Mouse (Mus musculus): ENCODE data around the gene Shoc2. TPM values are rescaled to one million over a fixed set of nuclear protein-coding genes. Genes with fewer than 3 reads are reported as not detected.

Shoc2 gene
- total RNA-seq, 2 experiments from 2014 or later = 58.6 to 59.2 TPM

DNA sequence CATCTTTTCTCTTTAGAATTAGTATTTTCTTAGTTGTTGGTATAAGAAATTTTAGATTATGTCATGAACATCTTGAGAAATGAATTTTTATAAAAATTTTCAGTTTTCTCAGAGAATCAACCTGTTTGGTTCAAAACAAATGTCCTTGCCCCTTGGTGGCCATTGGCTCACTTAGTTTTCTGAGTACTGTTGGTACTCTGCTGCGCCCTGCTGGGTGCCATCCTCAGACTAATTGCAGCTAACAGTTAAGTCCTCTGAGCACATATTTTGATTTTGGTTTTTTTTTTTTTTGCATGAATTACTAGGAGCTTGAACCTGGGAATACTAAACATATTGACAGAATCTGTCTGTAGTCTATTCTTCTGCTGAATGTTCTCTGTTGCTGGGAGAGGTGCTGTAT lies 39.2 kb downstream of the Shoc2 start:
- no peak for DNase-seq (ENCODE audit: extremely low spot score in 1 of 2, low spot score in 2 of 2)
- intact Hi-C loops (cut with DNase I) = no loop called here

DNA sequence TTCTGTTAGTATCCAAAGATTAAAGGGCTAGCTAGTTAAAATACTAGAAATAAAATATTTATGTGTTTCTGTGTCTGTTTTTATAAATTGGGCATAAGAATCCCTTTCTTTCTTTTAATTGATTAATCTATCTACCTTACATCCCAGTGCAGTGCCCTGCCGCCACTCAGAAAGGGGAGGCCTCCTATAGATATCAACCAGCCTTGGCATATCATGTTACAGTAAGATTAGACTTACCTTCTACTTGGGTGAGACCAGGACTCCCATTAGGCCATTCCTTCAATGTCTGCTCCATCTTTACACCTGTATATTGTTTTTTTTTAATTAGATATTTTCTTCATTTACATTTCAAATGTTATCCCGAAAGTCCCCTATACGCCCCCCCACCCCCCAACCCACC lies 40.5 kb downstream of the Shoc2 start:
- no peak for DNase-seq (ENCODE audit: extremely low spot score in 1 of 2, low spot score in 2 of 2)
- intact Hi-C loops (cut with DNase I) = no loop called here

GRCm38 (mm10) chr19:53990538-53990937 lies 46.4 kb downstream of the Shoc2 start:
- intact Hi-C loops (cut with DNase I) = no loop called here

GRCm38 (mm10) chr19:53993860-53994259 lies 49.8 kb downstream of the Shoc2 start:
- no peak for DNase-seq (ENCODE audit: extremely low spot score in 1 of 2, low spot score in 2 of 2)
- intact Hi-C loops (cut with DNase I) = no loop called here

More at GRCm38 (mm10) chr19:53990538-53990937, 46.4 kb downstream of the Shoc2 start:
- no peak for DNase-seq (ENCODE audit: extremely low spot score in 1 of 2, low spot score in 2 of 2)

DNA sequence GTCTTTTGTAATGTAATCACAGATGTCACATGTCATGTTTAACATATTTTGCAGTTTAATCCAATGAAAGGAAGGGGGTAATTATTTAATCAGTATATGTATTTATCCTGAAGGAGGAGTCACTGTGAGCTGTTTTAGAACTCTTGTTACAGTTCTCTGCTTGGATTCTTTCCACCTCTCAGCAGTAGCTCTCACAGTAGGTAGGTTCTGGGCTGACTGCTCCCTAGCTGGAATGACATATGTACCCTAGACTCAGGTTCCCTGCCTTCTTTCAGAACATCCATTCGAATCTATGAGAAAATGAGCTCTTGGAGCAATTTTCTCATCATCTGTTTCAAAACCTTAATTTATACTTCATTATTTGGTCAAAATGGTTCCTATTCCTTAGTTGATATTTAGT lies 50.2 kb downstream of the Shoc2 start:
- DNase-seq (ENCODE audit: extremely low spot score in 1 of 2, low spot score in 2 of 2) = no peak
- intact Hi-C loops (cut with DNase I) = no loop called here

GRCm38 (mm10) chr19:54010973-54011372 lies 66.9 kb downstream of the Shoc2 start:
- DNase-seq (ENCODE audit: extremely low spot score in 1 of 2, low spot score in 2 of 2) = no peak
- intact Hi-C loops (cut with DNase I) = no loop called here

DNA sequence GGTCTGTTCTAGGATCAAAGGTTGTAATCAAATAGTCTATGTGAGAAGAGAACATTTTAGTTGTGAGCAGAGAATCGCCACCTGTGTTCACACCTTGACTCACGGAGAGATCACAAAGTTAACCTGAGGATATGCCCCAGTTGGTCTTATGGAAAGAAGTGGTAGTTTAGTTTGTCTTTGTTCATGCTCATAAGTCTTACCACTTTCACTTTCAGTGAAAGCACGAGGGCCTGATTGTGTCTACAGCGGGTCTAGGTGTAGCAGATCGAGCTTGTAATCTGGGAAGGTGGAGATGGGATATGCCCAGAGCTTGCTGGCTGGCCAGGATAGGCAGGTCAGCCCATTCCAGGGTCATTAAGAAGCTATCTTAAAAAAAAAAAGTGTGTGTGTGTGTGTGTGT lies 70.9 kb downstream of the Shoc2 start:
- intact Hi-C loops (cut with DNase I) = no loop called here
- no peak for DNase-seq (ENCODE audit: extremely low spot score in 1 of 2, low spot score in 2 of 2)

- intact Hi-C loops (cut with DNase I) = no loop called here
- DNase-seq (ENCODE audit: extremely low spot score in 1 of 2, low spot score in 2 of 2) = no peak
Measured at GRCm38 (mm10) chr19:54015503-54015902, 71.4 kb downstream of the Shoc2 start.

GRCm38 (mm10) chr19:54035100-54035499 lies 91.0 kb downstream of the Shoc2 start:
- DNase-seq (ENCODE audit: extremely low spot score in 1 of 2, low spot score in 2 of 2) = no peak

DNA sequence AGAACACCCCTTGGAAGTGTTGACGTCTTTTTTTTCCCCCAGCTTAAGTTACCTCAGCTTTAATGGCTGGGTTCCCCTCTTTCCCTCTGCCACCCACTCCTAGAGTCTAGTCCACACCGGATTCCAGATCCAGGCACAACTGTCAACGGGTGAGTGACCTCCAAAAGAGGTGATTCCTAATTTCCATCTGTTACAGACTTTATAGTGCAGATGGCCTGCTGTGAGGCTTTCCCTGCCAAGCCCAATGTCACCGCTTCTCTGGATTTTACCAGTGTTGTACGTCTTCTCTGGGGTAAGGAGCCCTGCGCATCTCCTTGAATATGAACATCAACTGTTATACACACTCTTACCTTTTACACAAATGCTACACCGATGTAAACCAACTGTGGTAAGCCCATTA lies 95.3 kb downstream of the Shoc2 start:
- intact Hi-C loops (cut with DNase I) = no loop called here

More at GRCm38 (mm10) chr19:54035100-54035499, 91.0 kb downstream of the Shoc2 start:
- intact Hi-C loops (cut with DNase I) = no loop called here

DNA sequence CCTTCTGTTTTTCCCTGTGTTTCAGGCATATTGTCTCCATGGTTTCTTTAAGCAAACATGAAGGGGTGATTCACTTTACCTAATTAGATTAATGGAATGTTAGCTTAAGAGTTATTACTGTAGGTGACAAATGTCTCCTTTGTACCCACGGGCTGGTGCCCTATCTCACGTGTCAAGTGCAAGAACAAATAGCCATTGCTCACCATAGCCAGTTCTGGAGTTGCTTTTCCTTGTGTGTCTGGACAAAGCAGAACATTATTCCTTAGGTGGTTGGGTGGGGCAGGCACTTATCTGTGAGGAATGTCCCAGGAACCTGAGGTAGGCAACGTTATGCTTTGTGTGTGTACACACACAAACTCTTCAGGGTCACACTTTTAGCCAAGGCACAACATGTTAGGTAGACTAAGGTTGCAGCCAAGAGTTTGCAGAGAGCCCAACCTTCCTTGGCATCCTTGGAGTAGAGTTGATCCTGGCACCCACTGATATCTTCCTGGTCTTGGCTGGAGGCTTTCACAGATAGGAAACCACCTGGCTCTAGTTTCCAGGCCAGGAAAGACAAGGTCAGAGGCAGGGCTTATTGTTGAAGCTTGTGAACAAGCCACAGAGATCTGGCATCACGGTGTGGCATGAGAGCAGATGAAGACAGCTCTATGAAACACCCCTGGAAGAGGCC lies 96.4 kb downstream of the Shoc2 start:
- intact Hi-C loops (cut with DNase I) = loop anchor here (10.0 kb wide), 1 partner anchor 204 kb away; no protein-coding TSS in a partner anchor
- no peak for DNase-seq (ENCODE audit: extremely low spot score in 1 of 2, low spot score in 2 of 2)

More for the DNA sequence above, 95.3 kb downstream of the Shoc2 start:
- DNase-seq (ENCODE audit: extremely low spot score in 1 of 2, low spot score in 2 of 2) = no peak

GRCm38 (mm10) chr19:54041029-54041367 lies 96.9 kb downstream of the Shoc2 start:
- intact Hi-C loops (cut with DNase I) = loop anchor here (10.0 kb wide), 1 partner anchor 204 kb away; no protein-coding TSS in a partner anchor
- no peak for DNase-seq (ENCODE audit: extremely low spot score in 1 of 2, low spot score in 2 of 2)

DNA sequence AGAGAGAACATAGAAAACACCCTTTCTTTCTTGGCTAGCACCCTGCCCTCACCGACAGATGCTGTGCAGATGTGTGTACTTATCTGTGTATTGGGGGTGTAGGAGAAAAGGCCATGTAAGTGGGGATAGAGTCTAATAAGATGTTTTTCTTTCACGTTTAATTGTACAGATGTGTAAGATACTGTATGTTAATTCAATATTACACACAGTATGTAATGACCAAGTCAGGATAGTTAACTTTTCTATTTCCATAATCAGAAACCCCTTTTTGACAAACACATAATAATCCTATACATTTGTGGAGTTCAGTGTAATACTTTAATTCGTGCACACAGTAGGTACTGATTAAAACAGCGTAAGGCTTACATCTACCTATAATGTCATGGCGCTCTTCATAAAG lies 99.7 kb downstream of the Shoc2 start, which contains the start of gene Adra2a:
Adra2a (plus strand) TSS at position 301 of the 400 bp plus-strand sequence.
- DNase-seq (ENCODE audit: extremely low spot score in 1 of 2, low spot score in 2 of 2) = no peak
- intact Hi-C loops (cut with DNase I) = loop anchor here (1.0 to 10.0 kb wide), 2 partner anchors 201 to 1017 kb away; no protein-coding TSS in a partner anchor

- intact Hi-C loops (cut with DNase I) = loop anchor here (1.0 to 10.0 kb wide), 4 partner anchors 133 to 1017 kb away; no protein-coding TSS in a partner anchor
Measured at GRCm38 (mm10) chr19:54044507-54045371, 100.6 kb downstream of the Shoc2 start.

GRCm38 (mm10) chr19:54045412-54045811 lies 101.3 kb downstream of the Shoc2 start:
- peak in 1 of 2 experiments; percentile 59 for DNase-seq (ENCODE audit: extremely low spot score in 1 of 2, low spot score in 2 of 2)

More at GRCm38 (mm10) chr19:54044507-54045371, 100.6 kb downstream of the Shoc2 start:
- DNase-seq (ENCODE audit: extremely low spot score in 1 of 2, low spot score in 2 of 2) = peak; percentile 79 to 84

GRCm38 (mm10) chr19:54045931-54046683 lies 102.0 kb downstream of the Shoc2 start:
- intact Hi-C loops (cut with DNase I) = loop anchor here (5.0 to 10.0 kb wide), 3 partner anchors 131 to 491 kb away; no protein-coding TSS in a partner anchor
- peak in 1 of 2 experiments; percentile 67 for DNase-seq (ENCODE audit: extremely low spot score in 1 of 2, low spot score in 2 of 2)

More at GRCm38 (mm10) chr19:54045412-54045811, 101.3 kb downstream of the Shoc2 start:
- intact Hi-C loops (cut with DNase I) = loop anchor here (5.0 to 10.0 kb wide), 3 partner anchors 132 to 492 kb away; no protein-coding TSS in a partner anchor

- peak in 1 of 2 experiments; percentile 41 for DNase-seq (ENCODE audit: extremely low spot score in 1 of 2, low spot score in 2 of 2)
- intact Hi-C loops (cut with DNase I) = loop anchor here (5.0 to 10.0 kb wide), 3 partner anchors 131 to 491 kb away; no protein-coding TSS in a partner anchor
Measured at GRCm38 (mm10) chr19:54046684-54047070, 102.6 kb downstream of the Shoc2 start.

DNA sequence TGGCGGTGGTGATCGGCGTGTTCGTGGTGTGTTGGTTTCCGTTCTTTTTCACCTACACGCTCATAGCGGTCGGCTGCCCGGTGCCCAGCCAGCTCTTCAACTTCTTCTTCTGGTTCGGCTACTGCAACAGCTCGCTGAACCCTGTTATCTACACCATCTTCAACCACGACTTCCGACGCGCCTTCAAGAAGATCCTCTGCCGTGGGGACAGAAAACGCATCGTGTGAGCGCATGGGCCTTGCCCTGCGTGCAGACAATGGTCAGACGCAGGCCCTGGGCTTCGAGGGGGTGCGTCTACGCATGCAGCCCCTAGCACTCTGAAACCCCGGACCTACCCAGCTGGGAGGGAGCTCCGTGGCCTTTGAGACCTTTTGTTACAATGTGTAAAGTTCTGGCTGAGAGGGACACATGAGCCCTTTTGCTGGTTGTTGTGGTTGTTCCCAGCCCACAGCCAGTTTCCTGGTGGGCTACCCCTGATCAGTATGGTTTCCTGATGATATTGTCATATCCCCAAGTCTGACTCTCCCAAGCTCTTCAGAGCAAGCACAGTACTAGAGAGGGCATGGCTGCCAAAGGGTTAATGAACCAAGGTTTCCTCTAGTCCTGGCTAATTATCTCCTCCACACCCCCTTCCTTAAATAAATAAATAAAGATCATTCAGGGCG lies 103.4 kb downstream of the Shoc2 start:
- intact Hi-C loops (cut with DNase I) = loop anchor here (5.0 to 10.0 kb wide), 3 partner anchors 130 to 490 kb away; no protein-coding TSS in a partner anchor
- DNase-seq (ENCODE audit: extremely low spot score in 1 of 2, low spot score in 2 of 2) = no peak
